Mouse (Mus musculus): ENCODE data around the gene Chpt1. TPM values are rescaled to one million over a fixed set of nuclear protein-coding genes. Genes with fewer than 3 reads are reported as not detected.

Gene Chpt1
- total RNA-seq, 1 experiment = 17.7 TPM

GRCm38 (mm10) chr10:88403021-88403420 lies 100.9 kb downstream of the Chpt1 start:
- no peak for TF ChIP-seq HCFC1 (IDR thresholded peaks at IDR 0.05; ENCODE audit: borderline replicate concordance, insufficient read depth, low read length)
- TF ChIP-seq ZC3H11A (IDR thresholded peaks at IDR 0.05; ENCODE audit: borderline replicate concordance, low read depth, low read length) = no peak
- TF ChIP-seq CHD2 (IDR thresholded peaks at IDR 0.05; ENCODE audit: low read depth, low read length) = no peak
- no peak for TF ChIP-seq MAFK (IDR thresholded peaks at IDR 0.05; ENCODE audit: insufficient read depth, low read depth, low read length)
- no peak for TF ChIP-seq ZNF384 (IDR thresholded peaks at IDR 0.05; ENCODE audit: low read depth, low read length)
- DNase-seq (ENCODE audit: low read depth, low spot score) = no peak

More at GRCm38 (mm10) chr10:88403021-88403420, 100.9 kb downstream of the Chpt1 start:
- in situ Hi-C loops (cut with MboI; ENCODE audit: low sequenced_read_pairs in 2 of 2, unreplicated experiment in 2 of 2) = no loop called here
- Histone ChIP-seq H3K4me1 (ENCODE audit: control insufficient read depth in 2 of 2, insufficient read depth in 2 of 2, low read length in 2 of 2, poor library complexity in 1 of 2) (no peaks in the 10 kb centered on the region), H3K9me3 (ENCODE audit: control insufficient read depth, insufficient read depth, low read depth, low read length) (no peaks in the 10 kb centered on the region), H3K4me3 (ENCODE audit: insufficient read depth in 1 of 2, low read depth in 1 of 2, low read length in 2 of 2, poor library complexity in 1 of 2, severe bottlenecking in 1 of 2) (no peak overlapping the region), H3K36me3 (ENCODE audit: control insufficient read depth, insufficient read depth, low read length, poor library complexity, severe bottlenecking) (no peaks in the 10 kb centered on the region), H3K9ac (ENCODE audit: insufficient read depth, low read depth, low read length, poor library complexity, severe bottlenecking) (no peak overlapping the region), H3K27ac (ENCODE audit: insufficient read depth, low read depth, low read length, poor library complexity, severe bottlenecking) (no peak overlapping the region)

Other genes with a start within 250 kb of the Chpt1 start
- gene Dram1, start 125.0 kb downstream of the Chpt1 start, total RNA-seq (2012; rRNA removed) = 1.3 and 3.3 TPM in 2 replicates
- 25.1 and 34.0 TPM in 2 replicates for gene Gnptab, start 124.9 kb downstream of the Chpt1 start, total RNA-seq (2012; rRNA removed)
- gene Sycp3, start 44.5 kb downstream of the Chpt1 start, total RNA-seq (2012; rRNA removed) = 7.3 and 7.5 TPM in 2 replicates
- 0.69 and 1.7 TPM in 2 replicates for gene Mybpc1, start 101.1 kb upstream of the Chpt1 start, total RNA-seq (2012; rRNA removed)
- gene Spic, start 180.9 kb upstream of the Chpt1 start, total RNA-seq (2012; rRNA removed) = 2.4 and 4.1 TPM in 2 replicates
- 57.0 and 63.8 TPM in 2 replicates for gene Arl1, start 226.8 kb upstream of the Chpt1 start, total RNA-seq (2012; rRNA removed)